Mouse (Mus musculus): Measurements from ENCODE around the gene Itln1. TPM values are rescaled to one million over a fixed set of nuclear protein-coding genes. Genes with fewer than 3 reads are reported as not detected.

Gene Itln1
- total RNA-seq, 2 experiments from 2014 or later, result not detected

- DNase-seq, result no peak
- intact Hi-C loops (cut with DNase I), result no loop called here
Measured at GRCm38 (mm10) chr1:171471452-171471851, 63.6 kb downstream of the Itln1 start.

GRCm38 (mm10) chr1:171470896-171471295 is 64.2 kb downstream of the Itln1 start:
- no peak for DNase-seq
- intact Hi-C loops (cut with DNase I), result no loop called here

GRCm38 (mm10) chr1:171470371-171470871 is 64.7 kb downstream of the Itln1 start:
- intact Hi-C loops (cut with DNase I), result no loop called here
- peak in 1 of 2 experiments; percentile 26 for DNase-seq

- no peak for DNase-seq
- intact Hi-C loops (cut with DNase I), result no loop called here
Measured at GRCm38 (mm10) chr1:171469678-171470077, 65.4 kb downstream of the Itln1 start.

Other genes with a start within 250 kb of the Itln1 start
- gene Usp21, start 247.3 kb downstream of the Itln1 start, total RNA-seq (2021), result 10 to 100 TPM; 13.5 to 13.8 TPM
- 10 to 100 TPM; 80.9 to 82.2 TPM for gene Ufc1, start 240.3 kb downstream of the Itln1 start, total RNA-seq (2021)
- 10 to 100 TPM; 26.6 to 31.1 TPM for gene Dedd, start 206.1 kb downstream of the Itln1 start, total RNA-seq (2021)
- 10 to 100 TPM; 23.2 to 23.9 TPM for gene Nit1, start 189.6 kb downstream of the Itln1 start, total RNA-seq (2021)
- gene Pfdn2, start 189.6 kb downstream of the Itln1 start, total RNA-seq (2021), result 10 to 100 TPM; 85.7 to 91.7 TPM
- not detected for gene Klhdc9, start 174.5 kb downstream of the Itln1 start, total RNA-seq (2021)
- gene Nectin4, start 165.2 kb downstream of the Itln1 start, total RNA-seq (2021), result under 1 TPM in 1 of 2 experiments, not detected in 1; 0.07 TPM
- under 1 TPM; 0.94 to 0.99 TPM for gene Arhgap30, start 146.3 kb downstream of the Itln1 start, total RNA-seq (2021)
- 10 to 100 TPM; 25.7 to 27.7 TPM for gene Usf1, start 124.0 kb downstream of the Itln1 start, total RNA-seq (2021)
- under 1 TPM in 1 of 2 experiments, not detected in 1; 0.69 TPM for gene Tstd1, start 116.4 kb downstream of the Itln1 start, total RNA-seq (2021)
- gene F11r, start 97.8 kb downstream of the Itln1 start, total RNA-seq (2021), result 1 to 10 TPM; 4.9 to 5.4 TPM
- gene Alyref2, start 31.8 kb downstream of the Itln1 start, total RNA-seq (2021), result 1 to 10 TPM in 1 of 2 experiments, under 1 TPM in 1; 0.79 to 1.2 TPM
- not detected for gene Cd244a, start 23.9 kb upstream of the Itln1 start, total RNA-seq (2021)
- under 1 TPM in 1 of 2 experiments, not detected in 1; 0.12 TPM for gene Ly9, start 72.1 kb upstream of the Itln1 start, total RNA-seq (2021)
- gene Slamf7, start 117.7 kb upstream of the Itln1 start, total RNA-seq (2021), result under 1 TPM in 1 of 2 experiments, not detected in 1; 0.12 TPM
- gene Cd48, start 146.7 kb upstream of the Itln1 start, total RNA-seq (2021), result under 1 TPM; 0.64 to 0.74 TPM
- under 1 TPM in 1 of 2 experiments, not detected in 1; 0.18 TPM for gene Slamf1, start 231.8 kb upstream of the Itln1 start, total RNA-seq (2021)

Data from gastrocnemius, postnatal 36 days (tissue).